Mouse (Mus musculus) limb, embryonic 15.5 days (tissue): ENCODE measurements around the gene Cdyl2. TPM values are rescaled to one million over a fixed set of nuclear protein-coding genes. Genes with fewer than 3 reads are reported as not detected.

Experiments used
- ATAC-seq: fragments of 200-750 bp; cut with Nextera tagmentation; 2 replicates; pipeline ENCODE4 v1.8.0; 2017; ENCODE audit warnings: low read depth, moderate TSS enrichment; ENCODE audit not compliant: insufficient number of reproducible peaks, low FRiP score, low TSS enrichment
- H3K27ac ChIP-seq: fragments of 300-500 bp; sonication (generic); 2 replicates; pipeline ENCODE4 v1.5.1; 2015; ENCODE audit warnings: moderate library complexity, mild to moderate bottlenecking, inconsistent platforms
- H3K27me3 ChIP-seq: fragments of 300-500 bp; sonication (generic); 2 replicates; pipeline ENCODE4 v1.6.1; 2015; ENCODE audit warnings: inconsistent platforms
- H3K36me3 ChIP-seq: fragments of 300-500 bp; sonication (generic); 2 replicates; pipeline ENCODE4 v1.6.1; 2015; ENCODE audit warnings: inconsistent platforms
- H3K4me1 ChIP-seq: fragments of 300-500 bp; sonication (generic); 2 replicates; pipeline ENCODE4 v1.6.1; 2015; ENCODE audit warnings: inconsistent platforms
- H3K4me2 ChIP-seq: fragments of 300-500 bp; sonication (generic); 2 replicates; pipeline ENCODE4 v1.6.1; 2015; ENCODE audit warnings: mild to moderate bottlenecking, inconsistent platforms
- H3K4me3 ChIP-seq: fragments of 300-500 bp; sonication (generic); 2 replicates; pipeline ENCODE4 v1.5.1; 2015; ENCODE audit warnings: mild to moderate bottlenecking, inconsistent platforms
- H3K9ac ChIP-seq: fragments of 300-500 bp; sonication (generic); 2 replicates; pipeline ENCODE4 v1.6.1; 2015; ENCODE audit warnings: inconsistent platforms
- H3K9me3 ChIP-seq: fragments of 300-500 bp; sonication (generic); 2 replicates; pipeline ENCODE4 v1.6.1; 2016; ENCODE audit warnings: inconsistent platforms
- WGBS: fragments of 180-500 bp; shearing (Covaris S2); methylation state at CpG from one replicate; pipeline ENCODE4 v1.1.7; 2015; 5-methylcytosine and 5-hydroxymethylcytosine counted together
- polyA plus RNA-seq: library from polyadenylated mRNA; unstranded; fragments of >200 nt; fragmentation: Nextera tagmentation; extraction: Ambion mirVana; gene quantifications from 2 replicates; pipeline ENCODE4 v1.2.1, GENCODE M21; 2015

Gene Cdyl2
- polyA plus RNA-seq, 1 experiment from 2014 or later, result 8.3 TPM

- no peaks in the 10 kb centered on the region for H3K27me3 ChIP-seq
- H3K4me3 ChIP-seq, result no peak overlapping the region
- no peaks in the 10 kb centered on the region for H3K4me1 ChIP-seq
- no peak overlapping the region for H3K9ac ChIP-seq
- 95% methylated on average over 7 of the region's 7 CpGs for WGBS
- H3K9me3 ChIP-seq, result no peaks in the 10 kb centered on the region
- H3K36me3 ChIP-seq, result no peaks in the 10 kb centered on the region
- H3K4me2 ChIP-seq, result no peak overlapping the region
- ATAC-seq, result no peak
- no peak overlapping the region for H3K27ac ChIP-seq
Observed at GRCm38 (mm10) chr8:116668977-116669376, 63.8 kb downstream of the Cdyl2 start.

GRCm38 (mm10) chr8:116666781-116667325 lies 65.9 kb downstream of the Cdyl2 start:
- Histone ChIP-seq H3K9me3 (no peaks in the 10 kb centered on the region), H3K4me3 (no peak overlapping the region), H3K36me3 (no peaks in the 10 kb centered on the region), H3K4me2 (no peak overlapping the region), H3K9ac (no peak overlapping the region), H3K27me3 (no peaks in the 10 kb centered on the region), H3K27ac (no peak overlapping the region), H3K4me1 (no peaks in the 10 kb centered on the region)
- no peak for ATAC-seq
- 88% methylated on average over 11 of the region's 11 CpGs for WGBS

GRCm38 (mm10) chr8:116661521-116661920 lies 71.3 kb downstream of the Cdyl2 start:
- Histone ChIP-seq H3K27me3 (no peaks in the 10 kb centered on the region), H3K4me3 (no peak overlapping the region), H3K27ac (no peak overlapping the region), H3K9me3 (no peaks in the 10 kb centered on the region), H3K4me2 (no peak overlapping the region), H3K9ac (no peak overlapping the region), H3K4me1 (no peaks in the 10 kb centered on the region), H3K36me3 (no peaks in the 10 kb centered on the region)
- no peak for ATAC-seq
- WGBS, result 84% methylated on average over 1 of the region's 1 CpGs

- no peak for ATAC-seq
- Histone ChIP-seq H3K4me3 (no peak overlapping the region), H3K27me3 (no peaks in the 10 kb centered on the region), H3K4me1 (peaks cover 3% of the 10 kb centered on the region; the same call in 1 of the 2 replicates), H3K27ac (no peak overlapping the region), H3K36me3 (no peaks in the 10 kb centered on the region), H3K9me3 (no peaks in the 10 kb centered on the region), H3K4me2 (no peak overlapping the region), H3K9ac (no peak overlapping the region)
- WGBS, result 84% methylated on average over 3 of the region's 3 CpGs
Observed at GRCm38 (mm10) chr8:116656811-116657210, 76.0 kb downstream of the Cdyl2 start.

GRCm38 (mm10) chr8:116654881-116655280 lies 77.9 kb downstream of the Cdyl2 start:
- H3K4me3 ChIP-seq, result no peak overlapping the region
- no peaks in the 10 kb centered on the region for H3K36me3 ChIP-seq
- H3K27me3 ChIP-seq, result no peaks in the 10 kb centered on the region
- ATAC-seq, result no peak
- peaks cover 3% of the 10 kb centered on the region; the same call in 1 of the 2 replicates for H3K4me1 ChIP-seq
- H3K27ac ChIP-seq, result no peak overlapping the region
- no peak overlapping the region for H3K9ac ChIP-seq
- H3K4me2 ChIP-seq, result no peak overlapping the region
- 61% methylated on average over 3 of the region's 3 CpGs for WGBS
- no peaks in the 10 kb centered on the region for H3K9me3 ChIP-seq

- Histone ChIP-seq H3K4me2 (no peak overlapping the region), H3K9me3 (no peaks in the 10 kb centered on the region), H3K27me3 (no peaks in the 10 kb centered on the region), H3K9ac (no peak overlapping the region), H3K36me3 (no peaks in the 10 kb centered on the region), H3K4me3 (no peak overlapping the region), H3K4me1 (peaks cover 3% of the 10 kb centered on the region; the same call in 1 of the 2 replicates), H3K27ac (no peak overlapping the region)
- no peak for ATAC-seq
- WGBS, result 63% methylated on average over 4 of the region's 4 CpGs
Observed at GRCm38 (mm10) chr8:116652949-116653348, 79.8 kb downstream of the Cdyl2 start.

GRCm38 (mm10) chr8:116649975-116650725 lies 82.6 kb downstream of the Cdyl2 start:
- Histone ChIP-seq H3K9ac (no peak overlapping the region), H3K27ac (no peak overlapping the region), H3K36me3 (no peaks in the 10 kb centered on the region), H3K4me1 (peaks cover 3% of the 10 kb centered on the region; the same call in 1 of the 2 replicates), H3K9me3 (no peaks in the 10 kb centered on the region), H3K27me3 (no peaks in the 10 kb centered on the region), H3K4me3 (no peak overlapping the region), H3K4me2 (no peak overlapping the region)
- WGBS, result 61% methylated on average over 16 of the region's 16 CpGs
- no peak for ATAC-seq

GRCm38 (mm10) chr8:116645376-116645775 lies 87.4 kb downstream of the Cdyl2 start:
- Histone ChIP-seq H3K4me2 (no peak overlapping the region), H3K4me1 (no peaks in the 10 kb centered on the region), H3K9me3 (no peaks in the 10 kb centered on the region), H3K27ac (no peak overlapping the region), H3K4me3 (no peak overlapping the region), H3K9ac (no peak overlapping the region), H3K36me3 (no peaks in the 10 kb centered on the region), H3K27me3 (no peaks in the 10 kb centered on the region)
- 69% methylated on average over 4 of the region's 4 CpGs for WGBS
- no peak for ATAC-seq

- no peaks in the 10 kb centered on the region for H3K4me1 ChIP-seq
- WGBS, result 62% methylated on average over 10 of the region's 10 CpGs
- no peak for ATAC-seq
- no peak overlapping the region for H3K9ac ChIP-seq
- H3K9me3 ChIP-seq, result no peaks in the 10 kb centered on the region
- no peak overlapping the region for H3K4me2 ChIP-seq
- H3K4me3 ChIP-seq, result no peak overlapping the region
- H3K27me3 ChIP-seq, result no peaks in the 10 kb centered on the region
- no peaks in the 10 kb centered on the region for H3K36me3 ChIP-seq
- no peak overlapping the region for H3K27ac ChIP-seq
Observed at GRCm38 (mm10) chr8:116640925-116641324, 91.9 kb downstream of the Cdyl2 start.

- H3K9me3 ChIP-seq, result no peaks in the 10 kb centered on the region
- no peak overlapping the region for H3K9ac ChIP-seq
- no peaks in the 10 kb centered on the region for H3K36me3 ChIP-seq
- H3K27me3 ChIP-seq, result no peaks in the 10 kb centered on the region
- no peak for ATAC-seq
- WGBS, result 80% methylated on average over 4 of the region's 4 CpGs
- no peak overlapping the region for H3K27ac ChIP-seq
- no peaks in the 10 kb centered on the region for H3K4me1 ChIP-seq
- H3K4me2 ChIP-seq, result no peak overlapping the region
- H3K4me3 ChIP-seq, result no peak overlapping the region
Observed at GRCm38 (mm10) chr8:116637998-116638397, 94.8 kb downstream of the Cdyl2 start.

- Histone ChIP-seq H3K9me3 (no peaks in the 10 kb centered on the region), H3K36me3 (no peaks in the 10 kb centered on the region), H3K27ac (no peak overlapping the region), H3K4me3 (no peak overlapping the region), H3K4me1 (no peaks in the 10 kb centered on the region), H3K27me3 (no peaks in the 10 kb centered on the region), H3K9ac (no peak overlapping the region), H3K4me2 (no peak overlapping the region)
- ATAC-seq, result no peak
- WGBS, result 89% methylated on average over 7 of the region's 7 CpGs
Observed at GRCm38 (mm10) chr8:116637193-116637592, 95.6 kb downstream of the Cdyl2 start.

GRCm38 (mm10) chr8:116636396-116636795 lies 96.4 kb downstream of the Cdyl2 start:
- ATAC-seq, result no peak
- no peak overlapping the region for H3K4me2 ChIP-seq
- H3K4me1 ChIP-seq, result no peaks in the 10 kb centered on the region
- no peaks in the 10 kb centered on the region for H3K9me3 ChIP-seq
- no peak overlapping the region for H3K9ac ChIP-seq
- no peaks in the 10 kb centered on the region for H3K36me3 ChIP-seq
- H3K27ac ChIP-seq, result no peak overlapping the region
- H3K4me3 ChIP-seq, result no peak overlapping the region
- 79% methylated on average over 10 of the region's 10 CpGs for WGBS
- H3K27me3 ChIP-seq, result no peaks in the 10 kb centered on the region
